Mouse (Mus musculus) ES-E14 (cell line): Measurements from ENCODE around the gene Ralgapa2.
A peak's percentile ranks its signal among the peaks of the same experiment; 100 is the strongest.

Experiments used
- CHD2 ChIP-seq: IDR thresholded peaks from 2 replicates; pipeline ENCODE4 v1.6.1; 2014; ENCODE audit warnings: mild to moderate bottlenecking, low read depth, low read length, inconsistent platforms
- HCFC1 ChIP-seq: IDR thresholded peaks from 2 replicates; pipeline ENCODE4 v1.6.1; 2012; ENCODE audit warnings: low read length, inconsistent platforms, borderline replicate concordance; ENCODE audit not compliant: insufficient read depth
- MAFK ChIP-seq: IDR thresholded peaks from 2 replicates; pipeline ENCODE4 v1.6.1; 2014; ENCODE audit warnings: mild to moderate bottlenecking, low read depth, low read length, inconsistent platforms; ENCODE audit not compliant: insufficient read depth
- ZC3H11A ChIP-seq: IDR thresholded peaks from 2 replicates; pipeline ENCODE4 v1.6.1; 2012; ENCODE audit warnings: low read depth, mild to moderate bottlenecking, inconsistent platforms, low read length, borderline replicate concordance
- ZNF384 ChIP-seq: IDR thresholded peaks from 2 replicates; pipeline ENCODE4 v1.6.1; 2012; ENCODE audit warnings: low read depth, low read length, inconsistent platforms

- TF ChIP-seq ZNF384 (no peak), CHD2 (no peak), ZC3H11A (0 out of 2 replicates have a peak, but pooled peaks have one; percentile 41), HCFC1 (no peak), MAFK (no peak)
Measured at GRCm38 (mm10) chr2:146469707-146470420, 42.3 kb downstream of the Ralgapa2 start.
